Mouse (Mus musculus): Measurements from ENCODE around the gene Armh3. TPM values are rescaled to one million over a fixed set of nuclear protein-coding genes. Genes with fewer than 3 reads are reported as not detected.

Armh3 gene
- polyA plus RNA-seq, 1 experiment, result 16.2 TPM

DNA sequence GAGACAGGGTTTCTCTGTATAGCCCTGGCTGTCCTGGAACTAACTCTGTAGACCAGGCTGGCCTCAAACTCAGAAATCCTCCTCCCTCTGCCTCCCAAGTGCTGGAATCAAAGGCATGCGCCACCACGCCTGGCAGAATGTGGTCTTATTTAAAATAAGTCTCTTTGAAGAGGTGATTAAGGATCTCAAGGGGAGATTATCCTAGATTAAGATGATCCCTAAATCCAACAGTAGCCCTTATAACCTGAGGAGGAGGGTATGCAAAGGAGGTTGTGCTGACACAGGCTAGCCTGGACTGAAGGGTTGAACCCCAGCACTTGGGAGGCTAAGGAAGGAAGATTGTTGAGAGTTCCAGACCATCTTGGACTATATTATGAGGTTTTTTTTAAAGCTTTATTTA lies 17.7 kb upstream of the Armh3 start:
- Histone ChIP-seq H3K4me1 (ENCODE audit: control insufficient read depth, insufficient read depth, low read length) (no peaks in the 10 kb centered on the region), H3K27ac (ENCODE audit: insufficient read depth, low read length) (no peak overlapping the region), H3K4me3 (ENCODE audit: insufficient read depth, low read length) (no peak overlapping the region)
- TF ChIP-seq POLR2A (IDR thresholded peaks at IDR 0.05; ENCODE audit: extremely low read depth, insufficient read depth, low read length), result no peak
- no peak for TF ChIP-seq CTCF (IDR thresholded peaks at IDR 0.05; ENCODE audit: extremely low read depth, insufficient read depth, low read length)

DNA sequence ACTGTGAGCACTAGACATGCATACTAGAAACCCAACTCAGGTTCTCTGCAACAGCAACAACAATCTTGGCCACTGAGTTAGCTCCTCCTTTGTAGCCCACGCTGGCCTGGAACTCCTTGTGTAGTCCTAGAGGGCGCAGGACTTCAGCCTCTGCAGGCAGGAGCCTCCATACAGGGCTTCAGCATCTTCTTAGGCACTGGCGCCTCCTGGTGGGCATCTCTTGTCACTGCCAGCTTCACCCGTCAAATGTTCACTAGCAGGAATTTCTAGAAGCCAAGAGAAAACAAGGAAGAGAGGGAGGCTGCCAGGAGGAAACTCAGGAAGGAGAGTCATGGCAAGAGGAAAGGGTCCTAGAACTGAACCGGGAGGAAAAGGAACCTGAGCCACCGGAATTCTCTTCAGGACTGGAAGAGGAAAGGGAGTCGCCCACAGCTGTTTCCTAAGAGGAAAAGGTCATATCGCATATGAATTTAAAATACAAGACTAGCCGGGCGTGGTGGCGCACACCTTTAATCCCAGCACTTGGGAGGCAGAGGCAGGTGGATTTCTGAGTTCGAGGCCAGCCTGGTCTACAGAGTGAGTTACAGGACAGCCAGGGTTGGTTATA lies 16.4 kb upstream of the Armh3 start:
- H3K4me1 ChIP-seq (ENCODE audit: control insufficient read depth, insufficient read depth, low read length), result no peaks in the 10 kb centered on the region
- no peak overlapping the region for H3K27ac ChIP-seq (ENCODE audit: insufficient read depth, low read length)
- TF ChIP-seq POLR2A (IDR thresholded peaks at IDR 0.05; ENCODE audit: extremely low read depth, insufficient read depth, low read length) (no peak), CTCF (IDR thresholded peaks at IDR 0.05; ENCODE audit: extremely low read depth, insufficient read depth, low read length) (peak; percentile 96)
- H3K4me3 ChIP-seq (ENCODE audit: insufficient read depth, low read length), result no peak overlapping the region

DNA sequence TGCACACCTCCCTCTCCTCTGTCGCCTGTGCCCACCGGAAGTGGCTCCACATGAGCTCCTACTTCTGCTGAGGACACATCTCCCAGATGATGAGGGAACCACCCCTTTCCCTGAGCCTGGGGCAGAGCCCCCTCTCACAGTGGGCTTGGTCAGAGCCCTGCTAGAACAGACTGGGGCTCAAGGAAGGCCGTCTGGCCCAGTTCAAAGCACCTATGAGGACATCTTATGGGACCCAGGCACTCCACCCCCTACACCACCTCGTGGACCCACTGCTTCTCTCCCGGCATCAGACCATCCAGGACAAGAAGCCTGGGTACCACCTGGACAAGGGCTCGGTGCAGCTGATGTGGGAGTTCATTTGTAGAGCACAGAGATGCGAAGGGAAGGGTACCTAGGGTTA lies 7.4 kb upstream of the Armh3 start:
- TF ChIP-seq POLR2A (IDR thresholded peaks at IDR 0.05; ENCODE audit: extremely low read depth, insufficient read depth, low read length), result no peak
- TF ChIP-seq CTCF (IDR thresholded peaks at IDR 0.05; ENCODE audit: extremely low read depth, insufficient read depth, low read length), result no peak
- no peak overlapping the region for H3K27ac ChIP-seq (ENCODE audit: insufficient read depth, low read length)
- peaks cover 4% of the 10 kb centered on the region for H3K4me1 ChIP-seq (ENCODE audit: control insufficient read depth, insufficient read depth, low read length)
- H3K4me3 ChIP-seq (ENCODE audit: insufficient read depth, low read length), result no peak overlapping the region

DNA sequence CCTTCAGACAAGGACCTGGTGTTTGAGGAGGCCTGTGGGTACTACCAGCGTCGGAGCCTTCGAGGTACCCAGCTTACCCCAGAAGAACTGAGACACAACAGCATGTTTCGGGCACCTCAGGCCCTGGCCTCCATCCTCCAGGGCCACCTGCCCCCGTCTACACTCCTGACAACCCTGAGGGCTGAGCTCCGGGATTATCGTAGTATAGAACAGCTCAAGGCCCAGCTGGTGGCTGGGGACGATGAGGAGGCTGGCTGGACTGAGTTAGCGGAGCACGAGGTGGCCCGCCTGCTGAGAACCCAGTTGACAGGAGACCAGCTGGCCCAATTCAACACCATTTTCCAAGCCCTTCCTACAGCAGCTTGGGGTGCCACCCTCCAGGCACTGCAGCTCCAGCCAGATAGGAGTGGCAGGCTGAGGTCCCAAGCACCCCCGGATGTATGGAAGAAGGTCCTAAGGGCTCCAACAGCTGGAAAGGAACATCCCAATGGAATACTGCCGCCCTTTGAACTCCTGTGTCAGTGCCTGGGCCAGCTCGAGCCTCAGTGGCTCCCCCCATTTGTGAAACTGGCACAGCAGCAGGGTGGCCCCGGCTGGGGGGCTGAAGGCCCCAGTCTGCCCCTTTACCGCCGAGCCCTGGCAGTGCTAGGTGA lies 6.7 kb upstream of the Armh3 start:
- TF ChIP-seq POLR2A (IDR thresholded peaks at IDR 0.05; ENCODE audit: extremely low read depth, insufficient read depth, low read length), result no peak
- no peak for TF ChIP-seq CTCF (IDR thresholded peaks at IDR 0.05; ENCODE audit: extremely low read depth, insufficient read depth, low read length)
- Histone ChIP-seq H3K4me3 (ENCODE audit: insufficient read depth, low read length) (no peak overlapping the region), H3K4me1 (ENCODE audit: control insufficient read depth, insufficient read depth, low read length) (peaks cover 4% of the 10 kb centered on the region), H3K27ac (ENCODE audit: insufficient read depth, low read length) (no peak overlapping the region)

DNA sequence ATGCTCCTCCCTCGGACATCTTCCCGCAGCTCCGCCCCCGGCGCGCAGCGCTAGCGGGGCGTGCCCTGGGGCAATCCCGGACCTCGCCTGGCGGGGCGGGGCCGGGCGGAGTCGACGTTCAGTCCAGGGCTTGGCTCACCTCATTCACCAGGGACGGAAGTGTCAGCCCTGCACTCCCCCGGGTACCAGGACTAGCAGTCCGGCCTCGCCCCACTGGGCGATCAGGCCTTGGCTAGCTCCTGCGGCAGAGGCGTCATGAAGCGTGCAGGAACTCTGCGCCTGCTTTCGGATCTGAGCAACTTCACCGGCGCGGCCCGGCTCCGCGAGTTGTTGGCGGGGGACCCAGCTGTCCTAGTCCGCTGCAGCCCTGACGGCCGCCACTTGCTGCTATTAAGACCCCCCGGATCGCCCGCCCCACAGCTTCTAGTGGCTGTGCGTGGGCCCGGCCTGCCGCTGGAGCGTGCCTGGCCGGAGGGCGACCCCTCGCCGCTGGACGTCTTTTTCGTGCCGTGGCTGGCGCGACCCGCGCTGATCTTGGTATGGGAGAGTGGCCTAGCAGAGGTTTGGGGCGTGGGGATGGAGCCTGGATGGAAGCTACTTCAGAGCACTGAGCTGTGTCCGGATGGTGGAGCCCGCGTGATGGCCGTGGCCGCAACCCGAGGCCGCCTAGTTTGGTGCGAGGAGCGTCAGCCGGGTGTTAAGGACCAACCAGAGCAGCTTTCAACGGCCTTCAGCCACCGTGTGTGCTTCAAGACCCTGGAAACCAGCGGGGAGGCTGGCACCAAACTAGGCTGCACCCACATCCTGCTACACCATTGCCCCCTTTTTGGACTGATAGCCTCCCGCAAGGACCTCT lies 5.3 kb upstream of the Armh3 start, which contains the start of gene Hps6:
Gene Hps6 (plus strand): TSS at position 138 of the 856 bp plus-strand sequence.
- Histone ChIP-seq H3K4me1 (ENCODE audit: control insufficient read depth, insufficient read depth, low read length) (peaks cover 4% of the 10 kb centered on the region), H3K27ac (ENCODE audit: insufficient read depth, low read length) (no peak within 1 kb of the TSS), H3K4me3 (ENCODE audit: insufficient read depth, low read length) (peak within 1 kb of the TSS; percentile 54)
- TF ChIP-seq POLR2A (IDR thresholded peaks at IDR 0.05; ENCODE audit: extremely low read depth, insufficient read depth, low read length) (0 out of 2 replicates have a peak, but pooled peaks have one; percentile 39), CTCF (IDR thresholded peaks at IDR 0.05; ENCODE audit: extremely low read depth, insufficient read depth, low read length) (no peak)

DNA sequence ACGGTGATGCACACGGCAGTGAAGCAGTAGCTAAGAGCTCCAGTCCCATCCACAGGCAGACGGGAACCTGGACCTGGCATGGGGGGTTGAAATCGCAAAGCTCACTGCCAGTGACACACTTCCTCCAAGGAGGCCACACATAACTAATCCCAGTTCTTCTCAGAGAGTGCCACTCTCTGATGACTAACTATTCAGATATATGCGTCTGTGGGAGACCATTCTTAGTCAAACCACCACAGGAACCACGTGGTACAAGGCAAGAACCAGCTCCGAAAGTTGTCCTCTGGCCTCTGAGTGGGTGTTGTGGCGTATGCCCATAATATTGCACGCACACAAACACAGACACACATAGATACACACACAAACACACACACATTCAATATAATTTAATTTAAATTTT lies 4.0 kb upstream of the Armh3 start:
- H3K4me1 ChIP-seq (ENCODE audit: control insufficient read depth, insufficient read depth, low read length), result peaks cover 4% of the 10 kb centered on the region
- H3K27ac ChIP-seq (ENCODE audit: insufficient read depth, low read length), result no peak overlapping the region
- TF ChIP-seq POLR2A (IDR thresholded peaks at IDR 0.05; ENCODE audit: extremely low read depth, insufficient read depth, low read length) (no peak), CTCF (IDR thresholded peaks at IDR 0.05; ENCODE audit: extremely low read depth, insufficient read depth, low read length) (no peak)
- H3K4me3 ChIP-seq (ENCODE audit: insufficient read depth, low read length), result no peak overlapping the region

DNA sequence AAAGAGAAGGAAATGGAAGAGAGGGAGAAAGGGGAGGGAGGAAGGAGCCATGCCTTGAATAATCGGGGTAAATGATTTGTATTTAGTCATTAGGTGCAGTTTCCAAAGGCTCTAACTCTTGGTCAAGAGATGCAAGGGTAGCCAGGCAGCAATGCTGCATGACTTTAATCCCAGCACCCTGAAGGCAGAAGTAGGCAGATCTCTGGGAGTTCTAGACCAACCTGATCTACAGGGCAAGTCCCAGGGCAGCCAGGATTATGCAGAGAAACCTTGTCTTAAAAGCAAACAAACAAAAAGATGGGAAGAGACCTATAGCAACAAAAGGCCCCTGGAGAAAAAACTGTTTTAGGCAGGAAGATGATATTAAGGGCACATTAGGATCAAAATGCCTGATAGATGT lies 1.1 kb upstream of the Armh3 start:
- no peak for TF ChIP-seq POLR2A (IDR thresholded peaks at IDR 0.05; ENCODE audit: extremely low read depth, insufficient read depth, low read length)
- TF ChIP-seq CTCF (IDR thresholded peaks at IDR 0.05; ENCODE audit: extremely low read depth, insufficient read depth, low read length), result no peak
- no peak overlapping the region for H3K4me3 ChIP-seq (ENCODE audit: insufficient read depth, low read length)
- H3K27ac ChIP-seq (ENCODE audit: insufficient read depth, low read length), result no peak overlapping the region
- H3K4me1 ChIP-seq (ENCODE audit: control insufficient read depth, insufficient read depth, low read length), result peaks cover 4% of the 10 kb centered on the region

DNA sequence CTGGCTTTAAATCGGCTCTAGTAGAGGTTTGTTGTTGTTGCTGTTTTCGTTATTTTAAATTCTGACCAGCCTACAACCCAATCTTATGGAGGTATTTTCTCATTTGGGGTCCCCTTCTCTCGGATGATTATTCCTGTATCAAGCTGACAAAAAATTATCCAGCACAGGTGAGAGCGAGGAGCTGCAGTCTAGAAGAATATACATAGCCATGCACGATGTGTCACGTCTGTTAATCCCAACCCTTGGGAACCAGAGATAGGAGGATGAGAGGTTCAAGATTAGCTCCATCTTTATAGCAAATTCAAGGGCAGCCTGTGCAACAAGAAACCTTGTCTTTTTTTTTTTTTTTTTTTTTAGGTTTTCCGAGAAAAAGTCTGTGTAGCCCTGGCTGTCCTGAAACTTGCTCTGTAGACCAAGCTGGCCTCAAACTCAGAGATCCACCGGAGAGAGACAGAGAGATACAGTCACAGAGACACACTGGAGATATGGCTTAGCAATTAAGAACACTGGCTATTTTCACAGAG lies 468 bp upstream of the Armh3 start:
- peak overlapping the region; percentile 68 for H3K4me3 ChIP-seq (ENCODE audit: insufficient read depth, low read length)
- TF ChIP-seq POLR2A (IDR thresholded peaks at IDR 0.05; ENCODE audit: extremely low read depth, insufficient read depth, low read length), result no peak
- H3K27ac ChIP-seq (ENCODE audit: insufficient read depth, low read length), result no peak overlapping the region
- H3K4me1 ChIP-seq (ENCODE audit: control insufficient read depth, insufficient read depth, low read length), result no peaks in the 10 kb centered on the region; the same call in 1 of the 2 replicates

DNA sequence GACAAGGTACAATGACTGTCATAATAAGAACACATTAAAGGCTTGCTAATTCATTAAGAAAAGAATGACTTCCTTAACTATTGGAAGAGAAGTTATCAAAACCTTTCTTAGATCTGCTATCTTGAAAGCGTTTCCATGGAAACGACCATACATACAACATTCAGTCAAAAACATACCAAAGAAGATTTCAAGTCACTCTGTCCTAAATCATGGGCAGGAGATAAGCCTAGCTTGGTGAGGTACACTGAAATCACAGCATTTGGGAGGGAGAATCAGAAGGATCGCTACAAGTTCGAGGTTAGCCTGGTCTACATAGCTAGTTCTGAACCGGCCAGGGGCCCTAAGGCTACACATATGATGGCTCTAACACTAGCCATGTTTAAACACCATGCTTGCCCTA lies 923 bp downstream of the Armh3 start:
- Histone ChIP-seq H3K27ac (ENCODE audit: insufficient read depth, low read length) (no peak overlapping the region), H3K4me3 (ENCODE audit: insufficient read depth, low read length) (peak overlapping the region; percentile 68), H3K4me1 (ENCODE audit: control insufficient read depth, insufficient read depth, low read length) (no peaks in the 10 kb centered on the region; the same call in 1 of the 2 replicates)
- TF ChIP-seq POLR2A (IDR thresholded peaks at IDR 0.05; ENCODE audit: extremely low read depth, insufficient read depth, low read length), result no peak
- TF ChIP-seq CTCF (IDR thresholded peaks at IDR 0.05; ENCODE audit: extremely low read depth, insufficient read depth, low read length), result no peak

Measured in cortical plate, adult 2 months (tissue).